Mouse (Mus musculus) limb, embryonic 14.5 days (tissue): ENCODE data around the gene Gm45711. TPM values are rescaled to one million over a fixed set of nuclear protein-coding genes. Genes with fewer than 3 reads are reported as not detected.

Experiments
- ATAC-seq: fragments of 200-750 bp; cut with Nextera tagmentation; 2 replicates; pipeline ENCODE4 v1.8.0; 2017; ENCODE audit warnings: low read depth, moderate number of reproducible peaks, moderate TSS enrichment; ENCODE audit not compliant: low FRiP score
- DNase-seq: peaks from one replicate; pipeline ENCODE4 v3.0.0-alpha.2; 2015; ENCODE audit warnings: low spot score
- H3K27ac ChIP-seq: fragments of 300-500 bp; sonication (generic); replicated peaks from 2 replicates; pipeline ENCODE4 v1.5.1; 2014; ENCODE audit warnings: low read depth, mild to moderate bottlenecking, low read length, moderate library complexity, mixed read lengths
- H3K27me3 ChIP-seq: fragments of 300-500 bp; sonication (generic); 2 replicates; pipeline ENCODE4 v1.6.1; 2014; ENCODE audit warnings: low read length, mixed read lengths; ENCODE audit not compliant: control insufficient read depth, insufficient read depth
- H3K36me3 ChIP-seq: fragments of 300-500 bp; sonication (generic); 2 replicates; pipeline ENCODE4 v1.6.1; 2014; ENCODE audit warnings: mild to moderate bottlenecking, low read length, moderate library complexity, mixed read lengths; ENCODE audit not compliant: control insufficient read depth, insufficient read depth
- H3K4me1 ChIP-seq: fragments of 300-500 bp; sonication (generic); 2 replicates; pipeline ENCODE4 v1.6.1; 2014; ENCODE audit warnings: antibody characterized with exemption, low read length, mixed read lengths; ENCODE audit not compliant: control insufficient read depth, insufficient read depth
- H3K4me2 ChIP-seq: fragments of 300-500 bp; sonication (generic); replicated peaks from 2 replicates; pipeline ENCODE4 v1.6.1; 2014; ENCODE audit warnings: low read depth, mild to moderate bottlenecking, low read length, moderate library complexity; ENCODE audit not compliant: severe bottlenecking
- H3K4me3 ChIP-seq: fragments of 300-500 bp; sonication (generic); replicated peaks from 2 replicates; pipeline ENCODE4 v1.5.1; 2014; ENCODE audit warnings: low read length
- H3K9ac ChIP-seq: fragments of 300-500 bp; sonication (generic); 2 replicates; pipeline ENCODE4 v1.6.1; 2014; ENCODE audit warnings: mild to moderate bottlenecking, low read depth, low read length, moderate library complexity; ENCODE audit not compliant: severe bottlenecking
- H3K9me3 ChIP-seq: fragments of 300-500 bp; sonication (generic); 2 replicates; pipeline ENCODE4 v1.6.1; 2016; ENCODE audit warnings: low read length; ENCODE audit not compliant: control insufficient read depth
- POLR2A ChIP-seq: fragments of 200-500 bp; IDR thresholded peaks from 2 replicates; pipeline ENCODE4 v1.8.0; 2012; ENCODE audit warnings: inconsistent platforms, mild to moderate bottlenecking, moderate library complexity, borderline replicate concordance; ENCODE audit not compliant: insufficient read depth, insufficient read length; ENCODE audit errors: extremely low read depth
- WGBS: fragments of 180-500 bp; shearing (Covaris S2); extraction: QIAGEN DNeasy Blood & Tissue Kit; methylation state at CpG from one replicate; pipeline ENCODE4 v1.1.7; 2014; 5-methylcytosine and 5-hydroxymethylcytosine counted together
- polyA plus RNA-seq, 2 experiments: library from polyadenylated mRNA; depleted of rRNA in 1 of 2; stranded (reverse) in 1 of 2; unstranded in 1 of 2; fragments of >200 nt; fragmentation: Nextera tagmentation in 1 of 2; extraction: Ambion mirVana in 1 of 2; gene quantifications; 2 replicates each; pipeline versions ENCODE4 v1.2.1 to v1.2.3; 2012 to 2014

Gene Gm45711
- polyA plus RNA-seq, 2 experiments: not detected

DNA sequence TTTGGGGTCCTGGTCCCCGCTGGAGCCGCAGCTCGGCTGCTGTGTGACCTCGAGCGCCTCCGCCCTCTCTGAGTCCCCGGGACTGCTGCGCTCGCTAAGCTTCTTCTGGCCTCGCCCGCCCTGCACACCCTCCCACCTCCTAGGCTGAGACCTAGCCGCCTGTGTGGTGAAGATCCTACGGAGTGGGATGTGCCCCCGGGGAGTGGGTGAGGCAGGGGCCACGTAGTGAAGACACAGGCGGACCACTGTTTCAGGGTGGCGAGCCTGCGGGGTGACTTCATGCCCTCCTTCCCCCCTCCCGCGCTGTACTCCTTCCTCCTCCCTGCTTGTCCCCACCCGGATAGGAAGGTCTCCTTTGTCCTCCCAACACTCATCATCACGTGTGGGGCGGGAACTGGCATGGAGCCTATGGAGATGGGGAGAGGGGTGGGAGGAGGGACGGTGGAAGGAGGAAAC is 31.3 kb upstream of the Gm45711 start:
- DNase-seq: peak; percentile 74
- WGBS: under 1% methylated on average over 24 of the region's 24 CpGs

DNA sequence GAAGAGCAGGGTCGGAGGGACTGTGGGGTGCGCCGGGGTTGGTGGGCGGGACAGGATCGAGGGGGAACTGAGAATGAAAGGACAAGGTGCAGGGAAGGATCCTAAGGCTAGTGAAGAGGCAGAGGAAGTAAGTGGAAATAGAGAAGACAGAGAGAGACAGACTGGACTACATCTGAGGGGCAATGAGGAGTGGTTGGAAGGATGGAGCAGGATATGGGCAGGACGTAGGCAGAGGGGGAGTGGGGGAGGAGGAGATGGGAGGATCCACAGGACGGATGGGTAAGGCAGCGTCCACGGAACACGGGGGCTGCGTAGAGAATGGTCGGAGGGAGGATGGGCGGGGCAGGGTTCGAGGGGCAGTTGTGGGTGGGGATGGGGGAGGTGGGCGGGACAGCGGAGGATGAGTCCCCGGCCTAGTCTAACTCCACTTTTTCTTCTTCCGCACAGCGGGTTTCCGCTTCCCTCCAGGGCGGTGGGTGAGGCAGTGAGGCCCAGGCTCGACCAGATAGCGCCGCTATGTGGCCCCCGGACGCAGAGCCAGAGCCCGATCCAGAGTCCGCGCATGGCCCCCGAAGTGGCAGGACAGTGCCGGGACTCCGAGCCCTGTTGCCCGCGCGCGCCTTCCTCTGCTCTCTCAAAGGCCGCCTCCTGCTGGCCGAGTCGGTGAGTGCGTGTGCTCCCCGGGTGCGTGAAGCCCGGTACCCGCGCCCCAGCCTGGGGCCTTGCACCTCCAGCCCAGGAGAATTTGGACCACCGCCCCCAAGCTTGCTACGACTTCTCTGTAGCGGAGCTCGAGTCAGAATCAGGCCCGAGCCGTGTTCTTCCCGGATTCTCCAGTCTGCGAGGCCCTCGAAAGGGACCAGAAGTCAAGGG is 30.6 kb upstream of the Gm45711 start:
- DNase-seq (peak; percentile 81), ATAC-seq (peak; percentile 82)
- Histone ChIP-seq H3K4me2 (peak overlapping the region; percentile 85), H3K9ac (peak overlapping the region; percentile 89), H3K9me3 (no peaks in the 10 kb centered on the region), H3K27ac (peak overlapping the region; percentile 82), H3K4me1 (peaks cover 5% of the 10 kb centered on the region), H3K27me3 (no peaks in the 10 kb centered on the region), H3K36me3 (peaks cover 13% of the 10 kb centered on the region), H3K4me3 (peak overlapping the region; percentile 67)
- TF ChIP-seq POLR2A: peak; percentile 91; the same call in 1 of the 2 replicates
- WGBS: under 1% methylated on average over 41 of the region's 54 CpGs

More for the DNA sequence above, 31.3 kb upstream of the Gm45711 start:
- Histone ChIP-seq H3K27ac (peak overlapping the region; percentile 82), H3K9me3 (no peaks in the 10 kb centered on the region), H3K36me3 (peaks cover 20% of the 10 kb centered on the region), H3K4me3 (peak overlapping the region; percentile 67), H3K4me1 (peaks cover 5% of the 10 kb centered on the region), H3K27me3 (no peaks in the 10 kb centered on the region), H3K9ac (peak overlapping the region; percentile 89), H3K4me2 (peak overlapping the region; percentile 85)
- 0 out of 2 replicates have a peak, but pooled peaks have one; percentile 24 for TF ChIP-seq POLR2A
- peak; percentile 58 for ATAC-seq

DNA sequence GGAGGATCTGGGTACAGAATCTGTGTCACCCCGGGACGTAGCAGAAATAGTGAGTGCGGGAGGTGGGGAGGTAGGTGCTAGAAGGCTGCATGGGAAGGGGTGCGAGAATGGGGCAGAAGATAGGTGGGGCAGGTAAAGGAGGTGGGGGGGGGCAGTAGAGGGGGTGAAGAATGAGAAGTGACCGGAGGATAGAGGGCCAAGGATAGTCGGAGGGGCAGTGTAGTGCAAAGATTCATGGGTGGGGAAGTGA is 30.0 kb upstream of the Gm45711 start:
- DNase-seq (no peak), ATAC-seq (no peak)
- peak overlapping the region; percentile 89 for H3K9ac ChIP-seq
- no peak for TF ChIP-seq POLR2A
- peak overlapping the region; percentile 67 for H3K4me3 ChIP-seq
- no peaks in the 10 kb centered on the region for H3K27me3 ChIP-seq
- no peaks in the 10 kb centered on the region for H3K9me3 ChIP-seq
- H3K4me1 ChIP-seq: peaks cover 5% of the 10 kb centered on the region
- peak overlapping the region; percentile 82; the same call in 1 of the 2 replicates for H3K27ac ChIP-seq
- 2% methylated on average over 6 of the region's 6 CpGs for WGBS
- peaks cover 8% of the 10 kb centered on the region; the same call in 1 of the 2 replicates for H3K36me3 ChIP-seq
- H3K4me2 ChIP-seq: peak overlapping the region; percentile 85

DNA sequence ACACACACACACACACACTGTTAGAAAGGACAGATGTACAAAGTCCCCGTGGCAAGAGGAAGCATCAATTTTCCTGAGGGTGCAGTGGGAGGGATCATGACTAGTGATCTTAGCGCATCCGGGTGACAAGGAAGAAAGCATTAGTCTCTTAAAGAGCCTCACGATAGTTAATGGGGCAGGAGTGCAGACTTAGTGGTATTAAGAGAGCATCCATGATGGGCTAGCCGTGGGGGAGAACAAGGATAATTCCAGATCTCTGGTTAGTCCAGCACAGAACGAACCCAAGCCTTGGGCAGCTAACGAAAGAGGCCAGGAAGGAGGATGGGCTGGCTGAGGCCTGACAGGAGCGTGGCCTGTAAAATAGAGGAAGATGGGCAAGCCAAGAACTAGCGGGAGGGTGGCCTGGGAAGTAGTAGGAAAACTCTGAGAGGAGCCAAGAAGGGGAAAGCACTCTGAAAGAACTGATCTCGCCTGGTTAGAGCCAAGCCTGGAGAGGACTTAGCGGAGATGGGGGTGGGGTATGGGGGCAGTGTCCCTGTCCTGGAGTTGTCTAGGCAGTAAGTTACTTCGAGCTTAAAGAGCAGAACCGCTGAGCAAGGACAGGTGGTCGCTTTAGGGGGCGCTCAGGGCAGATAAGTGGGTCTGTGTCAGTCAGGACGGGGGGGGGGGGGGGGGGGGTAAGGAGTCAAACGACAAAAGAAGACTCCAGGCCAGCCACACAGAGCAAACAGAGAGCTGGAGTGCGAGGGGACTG is 29.5 kb upstream of the Gm45711 start, which contains the start of gene Cmtm3:
Gene Cmtm3, plus strand, starts transcription at position 182 of the 754 bp plus-strand sequence.
- Histone ChIP-seq H3K27me3 (no peaks in the 10 kb centered on the region), H3K4me1 (peaks cover 5% of the 10 kb centered on the region), H3K9me3 (no peaks in the 10 kb centered on the region), H3K27ac (peak within 1 kb of the TSS; percentile 82), H3K4me2 (peak within 1 kb of the TSS; percentile 85), H3K36me3 (0 out of 2 replicates have a peak, but pooled peaks cover 3% of the 10 kb centered on the region), H3K4me3 (peak within 1 kb of the TSS; percentile 67), H3K9ac (peak within 1 kb of the TSS; percentile 89)
- 14% methylated on average over 17 of the region's 18 CpGs for WGBS
- no peak for TF ChIP-seq POLR2A
- ATAC-seq (no peak), DNase-seq (peak; percentile 31)

DNA sequence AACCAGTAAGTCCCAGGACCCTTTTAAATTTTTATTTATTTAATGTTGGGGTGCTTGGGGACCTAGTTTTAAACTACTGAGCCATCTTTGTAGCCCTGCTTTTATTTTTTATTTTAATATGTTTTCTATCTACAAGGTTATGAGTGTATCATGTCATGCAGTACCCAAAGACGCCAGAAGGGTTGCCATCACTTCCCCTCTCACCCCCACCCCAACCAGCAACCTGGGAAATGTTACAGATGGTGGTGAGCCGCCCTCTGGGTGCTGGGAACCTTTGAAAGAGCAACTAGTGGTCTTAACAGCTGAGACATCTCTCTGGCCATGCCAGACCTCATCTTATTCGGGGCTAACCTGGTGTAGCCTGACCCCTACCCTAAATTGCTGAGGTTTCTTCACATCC is 28.0 kb upstream of the Gm45711 start:
- H3K27me3 ChIP-seq: no peaks in the 10 kb centered on the region
- no peak overlapping the region for H3K27ac ChIP-seq
- no peak for ATAC-seq
- no peak overlapping the region for H3K9ac ChIP-seq
- no peak for DNase-seq
- no peaks in the 10 kb centered on the region for H3K36me3 ChIP-seq
- no peaks in the 10 kb centered on the region for H3K9me3 ChIP-seq
- H3K4me1 ChIP-seq: peaks cover 5% of the 10 kb centered on the region; the same call in 1 of the 2 replicates
- H3K4me3 ChIP-seq: no peak overlapping the region
- TF ChIP-seq POLR2A: no peak
- H3K4me2 ChIP-seq: no peak overlapping the region
- WGBS: 39% methylated on average over 3 of the region's 3 CpGs
